Mouse (Mus musculus): ENCODE results near the gene Dnm3.

Gene Dnm3

DNA sequence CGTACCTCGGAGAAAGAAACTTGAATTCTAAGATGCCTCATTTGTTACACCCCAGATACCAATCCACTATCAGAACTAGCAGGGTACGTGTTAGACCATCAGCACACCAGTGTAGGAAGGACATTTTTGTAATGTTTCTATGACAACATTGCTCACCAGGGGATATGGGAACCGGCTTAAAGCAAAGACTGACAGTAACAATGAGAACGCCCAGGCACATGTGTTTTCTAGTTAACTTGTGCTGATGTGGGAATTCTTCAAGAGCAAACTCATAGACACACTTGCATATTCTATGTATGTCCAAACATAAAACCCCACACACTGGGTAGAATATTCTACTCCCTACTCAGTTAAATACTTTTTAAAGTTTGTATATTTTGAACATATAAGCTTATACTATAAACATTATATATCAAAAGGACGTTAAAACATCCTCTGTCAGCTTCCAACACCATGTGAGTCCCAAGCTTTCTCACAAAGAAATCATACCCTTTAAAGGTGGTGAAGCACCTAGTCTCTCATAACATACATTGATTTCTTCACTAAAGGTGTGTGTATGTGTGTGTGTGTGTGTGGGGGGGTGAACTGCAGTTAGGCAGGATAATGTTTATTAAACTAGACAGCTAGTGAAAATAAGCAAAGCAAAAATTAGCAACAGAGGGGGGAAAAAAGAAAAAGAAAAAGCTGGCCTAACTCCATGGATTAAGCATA is 369.0 kb downstream of the Dnm3 start:
- DNase-seq (ENCODE audit: low spot score in 2 of 2) = no peak

DNA sequence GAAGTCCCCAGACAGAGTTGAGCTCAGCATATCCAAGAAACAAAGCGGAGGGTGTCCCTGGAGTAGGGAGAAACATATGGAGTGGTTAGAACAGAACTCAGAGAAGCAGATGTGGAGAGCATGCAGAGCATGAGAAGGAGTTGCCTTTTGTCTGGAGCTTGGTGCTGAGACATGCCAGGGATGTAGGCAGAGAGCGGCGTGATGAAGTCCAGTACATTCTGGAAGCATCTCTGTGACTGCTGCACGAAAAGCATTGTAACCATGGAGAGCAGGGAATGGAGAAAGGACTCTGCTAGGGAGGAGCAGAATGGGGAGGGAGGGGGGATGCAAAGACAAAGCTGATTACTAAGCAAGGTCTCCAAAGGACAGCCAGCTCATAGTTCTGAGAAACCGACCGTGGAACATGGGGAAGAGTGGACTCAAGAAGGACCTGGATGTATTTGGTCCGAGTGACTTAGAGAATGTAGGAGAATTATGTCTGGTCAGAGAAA is 369.6 kb downstream of the Dnm3 start:
- peak in 1 of 2 experiments; percentile 43 for DNase-seq (ENCODE audit: low spot score in 2 of 2)

DNA sequence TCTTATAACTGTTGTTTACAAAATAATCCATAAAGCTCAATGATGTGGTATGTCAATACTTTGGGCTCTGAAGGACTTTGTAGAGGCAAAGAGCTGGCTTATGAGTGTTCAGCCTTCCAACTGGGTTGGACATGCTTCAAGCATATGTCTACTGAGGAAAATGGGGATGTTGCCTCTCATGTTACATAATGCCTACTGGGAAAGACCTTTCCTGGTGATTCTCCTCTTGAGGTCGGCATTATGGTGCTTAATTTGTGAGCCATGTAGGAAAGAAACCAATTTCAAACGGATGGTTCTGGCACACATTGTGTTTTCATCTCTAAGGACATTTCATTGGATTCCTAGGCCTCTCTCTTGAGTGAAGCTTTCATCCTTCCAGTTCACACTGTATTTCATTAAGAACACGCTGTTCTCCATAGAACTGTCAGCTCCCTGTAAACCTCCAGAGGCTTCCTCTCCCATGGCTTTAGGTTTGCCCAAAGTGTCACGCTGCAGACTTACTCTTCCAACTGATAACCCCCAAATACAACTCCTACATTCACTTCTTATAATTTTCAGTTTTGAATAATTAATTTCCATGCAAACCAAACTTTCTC is 370.7 kb downstream of the Dnm3 start:
- DNase-seq (ENCODE audit: low spot score in 2 of 2) = no peak

DNA sequence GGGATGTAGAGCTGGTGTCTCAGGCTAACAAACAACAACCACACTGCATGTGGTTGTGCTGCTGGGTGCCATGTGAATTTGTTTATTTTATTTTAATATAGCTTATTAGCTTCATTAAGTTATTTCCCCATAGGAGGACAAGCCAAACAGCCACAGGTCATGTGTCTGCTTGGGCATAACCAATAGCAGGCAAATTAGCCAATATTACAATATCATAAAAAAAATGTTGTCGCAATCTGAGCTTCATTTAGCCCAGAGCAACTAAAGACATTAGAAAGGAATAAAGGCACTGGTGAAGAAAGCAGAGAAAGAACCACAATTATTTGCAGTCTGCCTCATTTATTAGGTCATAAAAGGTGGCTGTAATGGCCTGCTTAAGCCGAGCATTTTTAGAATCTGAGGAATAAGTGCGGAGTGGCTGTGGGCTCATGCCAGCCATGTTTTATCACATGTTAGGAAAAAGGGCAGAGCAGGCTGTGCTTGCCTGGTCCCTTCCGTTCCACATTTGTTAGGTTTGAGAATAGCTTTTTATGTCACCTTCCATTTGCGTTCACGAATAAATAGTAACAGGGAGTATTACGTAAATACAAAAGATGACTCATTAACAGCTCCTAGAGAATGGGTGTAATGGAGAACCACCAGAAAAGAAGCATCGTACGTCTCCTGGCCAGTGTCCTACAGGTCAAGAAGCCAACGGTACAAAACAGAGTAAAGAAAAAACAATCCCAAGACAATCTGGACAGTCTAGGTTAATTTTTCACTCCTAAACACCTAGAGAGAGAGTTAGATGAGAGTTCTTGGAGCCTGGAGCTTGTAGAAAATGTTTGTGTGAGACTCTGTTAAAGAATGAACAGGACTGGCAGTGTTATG is 376.6 kb downstream of the Dnm3 start:
- DNase-seq (ENCODE audit: low spot score in 2 of 2) = no peak

DNA sequence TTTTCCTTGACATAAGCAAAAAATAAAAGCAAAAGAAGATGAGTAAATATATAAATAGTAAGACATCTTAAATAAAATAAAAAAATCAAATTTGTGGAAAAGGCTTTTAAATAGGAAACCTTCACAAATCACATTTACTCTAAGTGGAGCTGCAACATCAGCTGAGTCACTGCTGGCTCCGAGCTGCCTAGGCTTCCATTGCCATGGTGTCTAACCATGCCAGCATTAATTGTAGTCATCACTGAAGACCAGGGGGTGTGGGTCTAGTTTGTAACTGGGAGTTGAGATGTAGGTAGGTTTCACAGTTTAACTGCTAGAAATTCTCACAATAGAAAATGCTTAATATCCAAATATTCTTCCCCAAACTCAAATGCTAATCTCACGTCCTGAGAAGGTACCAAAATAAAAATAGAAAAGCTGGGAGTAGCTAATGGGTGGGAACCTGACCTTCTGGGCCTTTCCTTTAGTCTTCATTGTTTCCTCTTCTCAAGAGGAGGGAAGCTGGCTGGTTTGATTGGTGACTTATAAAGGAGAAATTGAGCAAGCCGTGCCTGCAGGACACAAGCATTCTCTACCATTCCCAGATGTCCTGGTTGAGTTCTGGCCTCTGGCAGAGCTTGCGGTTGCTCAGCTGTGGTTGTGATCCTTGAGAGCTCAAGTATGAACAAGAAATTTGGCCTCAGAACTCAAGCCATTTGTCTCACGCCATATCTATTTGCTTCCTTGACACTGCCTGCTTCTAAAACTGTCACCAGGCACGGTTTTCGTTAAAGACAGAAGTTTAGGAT is 377.6 kb downstream of the Dnm3 start:
- no peak for DNase-seq (ENCODE audit: low spot score in 2 of 2)

DNA sequence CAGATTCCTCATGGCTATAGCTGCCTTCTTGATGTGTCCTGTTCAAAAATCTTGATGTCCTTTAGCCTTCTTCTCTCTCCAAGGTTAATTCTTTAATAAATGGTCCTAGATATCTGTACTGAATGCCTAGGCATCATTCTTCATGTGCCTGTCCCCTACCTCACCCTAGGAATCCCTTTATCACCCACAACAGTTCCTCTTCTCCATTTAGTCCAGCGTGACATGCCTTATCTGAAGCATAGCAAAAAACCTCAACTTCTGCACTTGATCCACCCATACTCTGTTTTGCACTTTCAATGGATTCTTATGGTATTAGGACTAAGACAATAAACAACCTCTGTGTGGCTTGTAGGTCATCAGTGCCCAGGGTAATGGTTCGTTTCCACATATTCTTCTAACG is 378.6 kb downstream of the Dnm3 start:
- no peak for DNase-seq (ENCODE audit: low spot score in 2 of 2)

DNA sequence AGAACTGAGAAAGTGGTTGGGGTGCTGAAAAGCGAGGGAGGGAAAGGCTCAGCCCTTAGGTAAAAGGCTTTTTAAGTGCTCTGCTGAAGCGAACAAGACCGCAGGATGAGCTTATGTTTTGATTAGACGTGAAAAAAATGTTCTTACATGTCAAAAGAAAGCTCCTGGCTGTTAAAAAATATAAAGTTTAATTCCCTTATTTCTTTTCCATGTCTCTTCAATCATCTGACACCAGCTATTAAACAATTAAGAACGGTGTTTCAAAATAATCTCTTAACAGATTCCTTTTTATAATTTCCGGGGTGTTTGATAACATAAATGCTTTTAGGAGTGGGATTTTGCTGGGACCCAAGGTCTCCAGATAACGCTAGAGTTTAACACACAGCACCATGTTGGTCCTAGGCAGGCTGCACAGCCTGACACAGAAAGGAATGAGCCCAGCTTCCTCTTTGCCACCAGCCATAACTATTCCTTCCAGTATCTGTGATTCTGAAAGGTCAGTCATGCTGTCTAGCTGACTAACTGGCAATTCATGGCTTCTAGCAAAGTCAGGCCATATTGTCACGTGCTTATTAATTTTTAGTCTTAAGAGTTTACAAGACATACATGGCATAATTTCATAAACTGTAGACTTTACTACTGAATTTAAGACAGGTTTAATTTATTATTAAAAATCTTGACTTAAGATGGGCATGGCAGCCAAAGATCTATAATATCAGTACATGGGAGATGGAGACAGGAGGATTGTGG is 383.1 kb downstream of the Dnm3 start:
- no peak for DNase-seq (ENCODE audit: low spot score in 2 of 2)

DNA sequence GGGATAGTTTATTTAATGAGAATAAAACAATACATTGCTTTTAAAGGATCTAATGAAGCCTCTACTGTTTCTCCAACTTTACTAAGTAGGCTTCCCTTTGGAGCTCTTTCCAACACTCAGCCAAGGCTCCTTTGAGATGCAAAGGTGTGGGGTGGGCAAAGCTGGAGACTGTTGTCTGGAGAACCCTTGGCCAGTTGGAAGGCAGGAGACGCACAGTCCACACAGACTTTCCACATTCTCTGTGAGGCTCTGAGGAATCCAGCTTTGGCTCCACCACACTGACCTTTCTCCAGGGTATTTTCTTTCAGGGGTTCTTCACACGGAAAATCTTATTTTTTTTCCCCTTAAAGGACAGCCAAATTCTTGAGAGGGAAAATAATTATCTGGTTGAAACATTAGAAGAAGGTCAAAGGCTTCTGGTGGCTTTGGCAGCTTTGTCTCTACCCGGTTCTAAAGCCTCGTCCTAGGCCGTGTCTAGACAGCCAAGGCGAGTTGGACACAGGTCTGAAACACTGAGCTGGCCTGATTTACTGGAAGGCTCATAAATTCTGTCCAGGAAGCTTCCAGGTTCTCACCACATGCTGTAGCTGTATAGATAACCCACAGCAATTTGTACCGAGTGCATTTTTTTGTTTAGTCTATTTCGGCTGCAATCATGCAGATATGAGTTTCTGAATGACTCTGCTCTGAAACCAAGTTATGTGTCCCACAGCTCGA is 383.9 kb downstream of the Dnm3 start:
- DNase-seq (ENCODE audit: low spot score in 2 of 2) = no peak

DNA sequence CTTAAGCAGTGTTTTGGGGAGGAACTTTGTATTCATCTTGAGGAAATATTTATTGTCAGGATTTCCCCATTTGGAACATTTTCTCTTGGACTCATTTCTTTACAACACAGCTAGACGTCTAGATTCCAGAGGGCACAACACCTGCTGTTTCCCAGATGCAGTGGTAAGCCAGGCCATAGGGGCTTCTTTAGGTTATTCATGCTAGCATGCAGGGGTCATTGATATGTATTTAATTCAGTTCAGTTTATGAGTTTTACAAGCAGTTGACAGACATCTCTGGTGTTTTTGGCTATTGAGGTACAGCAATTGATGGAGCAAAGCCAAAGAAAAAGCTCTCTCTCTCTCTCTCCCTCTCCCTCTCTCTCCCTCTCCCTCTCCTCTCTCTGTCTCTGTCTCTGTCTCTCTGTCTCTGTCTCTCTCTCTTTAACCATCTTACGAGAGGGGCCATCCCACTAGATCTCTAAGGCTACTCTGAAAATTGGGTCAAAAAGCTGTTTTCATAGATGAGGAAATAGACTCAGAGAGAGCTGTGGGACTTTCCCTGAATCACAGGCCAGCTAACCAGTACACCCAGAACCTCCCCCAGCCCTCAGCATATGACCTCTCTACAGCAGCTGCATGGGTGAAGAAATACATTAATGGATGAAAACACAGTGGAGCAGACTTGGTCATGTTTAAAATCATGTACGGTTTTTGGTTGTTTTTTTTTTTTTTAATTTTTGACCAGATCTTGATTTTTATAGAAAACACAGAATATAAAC is 384.8 kb downstream of the Dnm3 start:
- no peak for DNase-seq (ENCODE audit: low spot score in 2 of 2)

DNA sequence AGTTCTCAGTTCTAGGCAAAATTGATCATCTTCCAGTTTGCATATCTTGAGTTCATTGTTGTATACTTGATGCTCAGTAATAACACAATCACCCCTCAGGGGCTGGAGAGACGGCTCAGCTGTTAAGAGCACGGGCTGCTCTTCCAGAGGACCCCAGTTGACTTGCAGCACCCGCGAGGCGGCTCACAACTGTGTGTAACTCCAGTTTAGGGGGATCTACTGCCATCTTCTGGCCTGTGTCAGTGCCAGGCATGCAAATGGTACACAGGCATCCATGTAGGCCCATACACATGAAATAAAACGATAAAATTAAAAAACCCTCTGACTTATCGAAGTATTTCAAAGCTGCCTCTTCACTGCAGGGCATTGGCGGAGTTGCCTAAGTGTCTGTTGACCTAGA is 385.4 kb downstream of the Dnm3 start:
- DNase-seq (ENCODE audit: low spot score in 2 of 2) = no peak

DNA sequence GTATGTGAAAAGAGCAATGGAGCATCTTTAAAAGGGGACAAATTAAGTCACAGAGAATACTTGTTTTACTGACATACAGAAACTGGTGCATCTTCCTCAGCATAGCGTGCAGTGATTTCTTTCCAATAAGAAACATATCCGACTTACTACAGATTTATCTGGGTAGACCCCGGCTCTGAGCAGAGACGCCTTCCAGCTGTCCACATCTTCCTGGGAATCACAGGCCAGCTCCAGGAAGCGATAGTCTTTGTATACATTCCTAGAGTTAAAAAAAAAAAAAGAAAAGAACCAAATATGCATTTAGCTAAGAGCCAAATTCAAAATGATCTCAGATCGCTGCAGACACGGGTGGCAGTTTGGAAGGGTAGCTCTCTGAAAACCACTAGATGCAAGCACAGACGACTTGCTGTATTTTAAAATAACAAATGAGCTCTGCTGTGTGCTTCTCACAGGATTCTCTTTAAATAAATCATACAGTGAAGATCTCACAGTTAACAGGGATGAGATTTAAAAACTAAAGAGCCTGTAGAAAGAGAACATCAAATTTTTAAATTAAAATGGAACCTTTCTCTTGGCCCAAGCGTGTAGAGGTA is 393.9 kb downstream of the Dnm3 start:
- DNase-seq (ENCODE audit: low spot score in 2 of 2) = no peak

DNA sequence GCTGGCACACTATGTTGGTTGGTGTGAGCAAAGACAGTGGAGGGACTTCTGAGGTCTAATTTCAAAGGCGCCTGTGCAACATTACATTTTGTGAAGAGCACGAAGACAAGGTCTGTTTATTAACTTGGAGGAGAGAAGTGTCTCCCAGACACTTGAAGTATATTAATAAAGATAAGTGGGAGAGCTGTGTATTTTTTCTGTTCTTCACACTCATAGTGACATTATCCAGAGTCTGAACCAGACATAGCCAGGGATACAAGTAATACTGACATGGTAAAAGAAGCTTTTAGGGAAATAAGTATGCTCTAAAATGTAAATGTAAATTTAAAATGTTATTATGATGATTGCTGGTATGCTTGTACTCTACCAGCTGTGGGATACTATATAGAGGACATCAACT is 394.5 kb downstream of the Dnm3 start:
- no peak for DNase-seq (ENCODE audit: low spot score in 2 of 2)

DNA sequence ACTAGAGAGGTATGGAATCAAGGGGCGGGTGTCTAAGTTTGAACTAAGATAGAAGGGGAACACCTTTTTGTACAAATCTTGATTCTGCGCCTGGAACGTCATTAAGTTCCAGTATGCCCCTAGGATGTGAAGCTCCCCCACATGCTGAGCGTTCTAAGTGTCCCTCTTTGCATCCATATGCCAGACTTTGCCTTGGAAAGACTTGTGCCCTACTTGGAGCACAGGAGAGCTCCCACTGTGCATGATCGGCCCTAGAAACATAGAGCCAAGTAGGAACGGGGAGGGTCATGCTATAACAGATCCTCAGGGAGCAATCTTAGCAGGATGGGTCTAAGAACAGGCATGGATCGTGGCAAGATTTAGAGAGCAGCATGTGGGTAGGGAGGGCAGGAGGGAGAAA is 395.1 kb downstream of the Dnm3 start:
- no peak for DNase-seq (ENCODE audit: low spot score in 2 of 2)

DNA sequence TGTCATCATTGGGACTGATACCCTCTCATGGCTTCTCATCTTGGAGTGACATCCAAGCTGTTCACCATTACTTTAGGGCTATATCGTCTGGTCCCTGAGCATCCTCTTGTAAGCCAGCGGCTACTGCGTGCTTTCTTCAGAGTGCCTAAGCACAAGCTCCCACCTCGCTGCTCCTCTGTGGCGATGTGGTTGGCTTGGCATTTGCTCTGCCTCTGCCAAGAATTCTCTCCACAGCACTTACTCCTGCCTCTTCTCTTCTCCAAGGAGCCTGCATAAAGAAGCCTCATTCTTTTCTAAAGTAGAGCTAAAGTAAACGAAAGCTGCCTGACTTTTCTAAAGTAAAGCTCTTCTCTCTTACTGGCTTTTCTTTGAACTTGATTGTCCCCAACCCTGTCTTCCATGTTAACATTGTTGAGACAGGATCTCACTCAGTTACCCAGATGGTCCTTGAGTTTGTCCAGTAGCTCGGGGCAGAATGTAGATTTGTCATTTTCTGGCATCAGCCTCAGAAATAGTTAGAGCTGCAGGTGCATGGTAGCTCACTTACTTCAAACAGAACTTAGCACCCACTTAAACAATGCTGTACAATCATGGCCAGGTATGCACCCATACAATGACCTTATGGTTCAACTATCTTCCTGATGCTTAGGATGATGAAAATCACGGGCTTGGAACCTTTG is 396.0 kb downstream of the Dnm3 start:
- no peak for DNase-seq (ENCODE audit: low spot score in 2 of 2)

DNA sequence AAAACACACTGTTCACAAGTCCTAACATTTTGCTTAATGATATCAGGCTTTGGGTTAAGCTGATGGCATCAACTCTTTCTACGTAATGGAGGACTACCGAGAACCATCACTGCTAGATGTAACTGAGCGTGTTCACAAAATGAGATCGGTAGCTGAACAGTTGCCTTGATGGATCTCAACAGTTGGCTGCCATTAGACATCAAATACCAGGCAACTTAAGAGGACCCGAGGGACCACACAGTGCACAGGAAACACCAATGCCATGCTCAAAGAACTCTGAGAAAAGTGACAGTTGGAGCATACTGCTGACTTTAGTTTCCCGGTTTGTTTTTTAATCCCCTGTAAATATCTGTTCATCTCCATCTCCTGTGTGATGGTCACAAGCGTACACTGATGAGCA is 397.8 kb downstream of the Dnm3 start:
- no peak for DNase-seq (ENCODE audit: low spot score in 2 of 2)

DNA sequence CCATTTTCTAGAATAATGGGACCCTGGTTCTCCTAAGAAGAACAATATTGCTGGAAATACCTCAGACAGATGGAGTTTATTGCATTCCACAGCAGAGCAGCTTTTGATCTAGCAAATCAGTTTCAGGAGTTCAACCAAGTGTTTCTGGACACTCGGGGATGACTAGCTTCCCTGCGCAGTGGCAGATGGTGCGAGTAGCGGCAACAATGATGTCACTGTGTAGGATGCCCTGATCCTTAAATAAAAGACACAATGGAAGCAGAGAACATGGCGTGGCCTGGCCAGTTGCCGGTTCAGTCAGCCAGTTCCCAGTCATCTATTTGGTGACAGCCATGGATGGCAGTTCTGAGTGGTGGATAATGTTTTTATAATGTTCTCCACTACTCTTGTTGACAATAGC is 400.4 kb downstream of the Dnm3 start:
- peak in 1 of 2 experiments; percentile 39 for DNase-seq (ENCODE audit: low spot score in 2 of 2)

DNA sequence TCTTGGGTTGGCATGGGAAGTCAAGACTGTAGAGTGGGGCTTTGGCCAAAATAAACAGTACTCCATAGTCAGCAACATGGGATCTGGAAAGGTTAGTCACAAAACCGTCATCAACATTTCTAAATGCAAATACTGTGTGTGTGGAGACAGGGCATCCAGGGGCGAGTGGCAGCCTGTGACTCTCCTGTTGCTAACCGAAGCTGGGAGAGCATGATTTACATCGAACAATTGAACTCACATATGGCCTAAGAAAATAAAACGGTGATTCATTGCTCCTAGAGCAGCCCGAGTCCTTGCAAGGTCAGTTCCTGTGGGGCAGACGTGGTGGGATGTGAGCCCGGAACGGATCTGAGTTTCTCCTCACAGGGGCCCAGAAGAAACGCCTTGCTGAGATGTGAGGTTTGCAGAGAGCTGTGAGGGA is 401.2 kb downstream of the Dnm3 start:
- no peak for DNase-seq (ENCODE audit: low spot score in 2 of 2)

DNA sequence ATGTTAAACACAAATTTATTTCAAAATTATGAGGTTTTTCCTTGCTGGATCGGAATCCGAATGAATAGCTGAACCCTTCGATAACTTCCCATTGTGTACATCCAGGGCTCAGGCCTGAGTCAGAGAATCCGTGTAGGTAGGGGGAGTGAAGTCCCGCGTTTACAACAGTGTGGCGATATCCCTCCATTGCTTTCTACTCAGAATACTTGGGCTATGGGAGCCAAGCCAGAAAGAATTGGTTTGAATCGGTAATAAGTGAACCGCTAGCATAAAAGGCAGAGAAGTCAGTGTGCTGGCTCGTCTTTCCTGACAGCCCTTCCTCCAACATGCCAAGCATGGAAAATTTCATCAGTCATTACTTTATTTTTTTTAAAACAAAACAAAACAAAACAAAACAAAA is 402.0 kb downstream of the Dnm3 start:
- DNase-seq (ENCODE audit: low spot score in 2 of 2) = no peak

DNA sequence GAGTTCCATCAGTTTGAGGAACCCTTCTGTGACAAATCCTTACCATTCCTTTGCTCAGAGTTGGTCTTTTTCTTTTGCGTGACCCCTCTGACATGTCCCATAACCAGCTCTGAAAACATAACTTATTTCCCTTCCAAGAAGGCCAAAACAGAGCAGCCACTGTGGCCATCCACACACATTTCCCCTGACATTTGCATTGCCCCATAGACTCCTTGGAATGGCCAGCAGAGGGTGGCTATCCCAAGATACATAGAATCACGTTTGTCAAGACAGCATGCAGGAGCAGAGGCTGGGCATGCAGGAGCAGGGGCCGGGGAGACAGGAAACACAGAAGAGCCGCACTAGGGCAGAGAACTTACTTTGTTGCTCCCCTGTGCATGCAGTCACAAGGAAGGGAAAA is 402.4 kb downstream of the Dnm3 start:
- no peak for DNase-seq (ENCODE audit: low spot score in 2 of 2)
